Mouse (Mus musculus) kidney, postnatal 36 days (tissue): ENCODE results near the gene Arsb.

Source experiments
- DNase-seq, 2 experiments: peaks; one replicate each; pipeline ENCODE4 v3.0.0; 2021 to 2022; ENCODE audit warnings: mixed read lengths in 2 of 2

Arsb gene

DNA sequence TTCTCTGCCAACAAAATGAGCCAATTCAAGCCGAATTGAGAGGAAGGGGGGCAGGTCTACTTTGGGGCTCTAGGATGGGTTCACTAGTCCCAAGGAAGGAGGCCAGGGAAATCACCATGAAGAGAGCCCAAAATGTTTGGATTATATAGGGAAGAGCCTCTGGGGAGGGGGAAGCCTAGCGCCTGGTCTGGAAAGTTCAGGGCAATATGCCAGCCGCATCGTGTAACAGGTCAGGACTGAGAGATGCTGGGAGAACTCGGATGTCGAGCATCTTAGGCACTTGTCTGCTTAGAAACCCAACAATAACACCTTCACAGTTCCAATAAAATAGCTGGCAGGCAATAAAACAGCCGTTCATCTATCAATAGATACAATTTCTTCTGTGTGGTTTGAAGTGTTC lies 216.2 kb downstream of the Arsb start:
- DNase-seq = no peak

DNA sequence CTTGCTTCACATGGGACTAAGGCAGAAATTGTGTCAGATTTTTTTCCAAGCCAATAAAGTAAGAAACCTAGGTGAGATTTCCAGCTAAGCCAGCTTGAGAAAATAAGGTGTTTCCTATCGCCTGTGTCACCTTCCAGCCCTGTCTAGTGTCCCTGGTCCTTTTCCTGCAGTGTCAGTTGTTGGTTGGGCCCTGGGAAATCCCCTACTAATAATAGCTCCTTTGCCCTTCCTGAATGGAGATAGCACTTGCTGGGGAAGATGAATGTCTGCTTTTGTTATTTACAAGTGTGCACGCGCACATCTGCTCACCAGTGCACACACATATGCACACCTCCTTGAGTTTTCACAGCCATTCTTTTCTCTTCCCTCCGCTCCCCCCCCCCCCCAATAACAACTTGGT lies 217.8 kb downstream of the Arsb start:
- DNase-seq = peak; percentile 19 to 53

DNA sequence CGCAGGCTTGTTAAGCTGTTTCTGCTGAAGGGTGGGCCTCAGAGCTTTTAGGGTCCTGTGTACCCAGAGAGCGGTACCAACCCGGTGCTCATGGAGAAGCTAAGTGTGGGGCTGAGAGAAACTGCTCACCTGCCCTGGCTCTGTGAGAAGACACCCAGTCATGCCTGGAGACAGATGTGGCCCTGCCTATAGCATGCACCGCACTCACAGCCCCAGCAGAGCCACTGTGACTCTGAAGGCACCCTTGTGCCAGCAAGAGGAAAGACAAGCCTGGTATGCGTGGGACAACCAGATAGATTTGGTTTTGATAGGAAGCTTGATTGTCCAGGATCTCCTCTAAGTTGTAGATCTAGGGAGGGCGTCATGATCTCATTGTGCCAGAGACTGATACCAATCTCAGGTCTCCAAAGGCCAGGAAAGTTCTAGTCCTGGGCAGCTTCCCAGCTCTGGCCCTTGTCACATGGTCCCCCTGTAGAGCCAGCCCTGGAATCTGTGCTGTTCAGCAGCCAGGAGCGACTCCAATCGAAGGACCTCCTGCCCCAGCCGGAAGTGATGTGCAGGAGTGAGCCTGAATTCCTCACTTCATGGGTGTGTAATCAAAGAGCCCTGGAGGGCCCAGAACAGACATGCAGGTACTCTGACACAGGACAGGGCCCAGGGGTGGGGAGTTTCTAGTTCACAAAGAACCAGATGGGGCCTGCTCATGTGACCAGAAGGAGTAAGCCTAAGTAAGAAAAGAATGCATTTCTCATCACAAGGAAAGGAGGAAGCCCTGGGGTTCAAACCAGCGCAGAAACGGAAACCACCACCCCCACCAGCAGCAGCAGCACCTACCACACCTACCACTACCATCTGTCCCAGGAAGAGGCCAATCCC lies 218.5 kb downstream of the Arsb start:
- DNase-seq = peak; percentile 51 to 59

DNA sequence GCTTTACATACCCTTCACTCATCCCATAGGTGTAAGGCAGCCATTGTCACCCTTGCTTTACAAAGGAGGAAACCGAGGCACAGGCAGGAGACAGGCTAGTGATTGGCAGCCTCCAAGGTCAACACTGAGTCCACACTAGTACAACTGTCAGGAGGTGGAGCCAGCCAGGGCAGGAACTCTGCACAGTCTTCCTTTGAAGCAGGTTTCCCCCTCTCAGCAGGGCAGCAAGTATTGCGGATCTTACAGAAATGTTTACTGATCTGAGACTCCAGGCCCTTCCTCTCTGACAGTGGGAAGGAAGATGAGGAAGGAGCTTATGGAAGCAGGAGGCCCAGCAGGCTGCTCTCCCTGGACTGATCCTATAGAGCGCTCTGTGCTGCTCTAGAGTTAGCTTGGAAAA lies 219.4 kb downstream of the Arsb start:
- no peak for DNase-seq

DNA sequence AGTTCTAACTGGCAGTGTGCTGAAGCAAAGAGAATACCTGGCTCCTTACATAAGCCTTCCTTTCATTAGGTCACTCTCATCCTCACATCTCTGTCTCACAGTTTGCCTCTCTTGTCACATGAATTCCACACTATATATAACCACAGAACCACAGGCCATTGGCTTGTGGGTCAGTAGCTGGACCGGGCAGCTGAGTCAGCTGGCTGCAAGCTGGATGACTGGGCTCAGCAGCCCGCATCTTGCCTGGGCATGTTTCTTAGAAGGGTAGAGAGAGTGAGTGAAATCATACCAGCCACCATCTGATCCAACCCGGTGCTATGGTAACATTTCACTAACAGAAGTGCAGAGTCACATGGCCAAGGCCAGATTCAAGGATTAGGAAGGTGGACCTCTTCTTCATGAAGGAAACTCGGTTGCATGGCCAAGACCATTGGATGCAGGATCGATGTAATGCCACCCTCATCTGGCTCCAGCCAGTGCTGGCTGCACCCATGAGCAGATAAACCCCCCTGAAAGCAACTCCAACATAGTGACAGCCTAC lies 221.0 kb downstream of the Arsb start:
- no peak for DNase-seq
